9 mouse cellular contexts compared by ENCODE assay signal in the genomic region with DNA sequence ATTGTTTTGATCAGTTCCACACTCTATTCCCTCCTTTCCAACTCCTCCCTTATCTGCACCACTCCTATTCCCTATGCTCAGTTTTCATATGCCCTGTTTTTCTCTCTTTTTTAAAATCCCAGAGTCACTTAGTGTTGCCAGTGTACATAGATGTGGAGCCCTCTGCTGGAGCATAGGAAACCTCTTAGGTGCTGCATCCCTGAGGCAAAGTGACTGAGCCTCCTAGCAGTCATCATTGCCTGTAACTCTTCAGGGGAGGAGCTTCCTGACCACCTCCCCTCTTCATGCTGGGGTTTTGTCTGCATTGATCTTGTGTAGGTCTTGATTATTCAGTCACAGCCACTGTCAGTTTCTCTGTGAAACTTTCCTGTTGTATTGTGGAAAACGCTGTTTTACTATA. TPM values are rescaled to one million over a fixed set of nuclear protein-coding genes. Genes with fewer than 3 reads are reported as not detected.
DNase-seq lines count a peak whose midpoint lies in the region; ATAC-seq lines count a peak whose summit lies in the region.
"Had no signal": no experiment of that assay in that cellular context is flagged by ENCODE, and none has a peak within 500 bp of the region (broad histone marks: within the 10 kb centered on the region; RNA-seq: fewer than 3 reads in every experiment).

No protein-coding gene starts in this region.

- H3K36me3 ChIP-seq in kidney, embryonic 14.5 days (ENCODE audit: control insufficient read depth, insufficient read depth, low read length): peaks cover 3% of the 10 kb centered on the region; the same call in 1 of the 2 replicates
- H3K36me3 ChIP-seq in megakaryocyte, embryonic 14.5 days (replicated peaks; ENCODE audit: low read length): peaks cover 60% of the 10 kb centered on the region

- intact Hi-C loops in gastrocnemius, postnatal 36 days (cut with DNase I): loop anchor here (5.0 kb wide), 1 partner anchor 96 kb away; no protein-coding TSS in a partner anchor

- no peak overlapping the region for H3K27ac ChIP-seq in kidney, embryonic 14.5 days (ENCODE audit: low read depth, low read length)
- H3K27ac ChIP-seq: limb, embryonic 12.5 days had no signal

- H3K9me3 ChIP-seq in kidney, embryonic 14.5 days (ENCODE audit: control insufficient read depth, low read length): no peaks in the 10 kb centered on the region
- H3K9me3 ChIP-seq in megakaryocyte, embryonic 14.5 days: no peaks in the 10 kb centered on the region
- H3K9me3 ChIP-seq: limb, embryonic 12.5 days had no signal

- DNase-seq in gastrocnemius, adult 18-20 months (ENCODE audit: low spot score): peak; percentile 19
- no peak for DNase-seq in gastrocnemius, postnatal 36 days
- DNase-seq in 3134 (ENCODE audit: extremely low read depth, insufficient read length, low spot score): peak; percentile 20
- DNase-seq in R1 (ENCODE audit: low read depth, low spot score): peak; percentile 70
- peak; percentile 35 for DNase-seq in fibroblast of lung, adult 2 months (ENCODE audit: low read depth)
- no peak for DNase-seq in ovary, postnatal 36 days (ENCODE audit: low spot score)

- no peaks in the 10 kb centered on the region for H3K27me3 ChIP-seq in kidney, embryonic 14.5 days (ENCODE audit: control insufficient read depth, insufficient read depth, low read length)
- no peaks in the 10 kb centered on the region for H3K27me3 ChIP-seq in megakaryocyte, embryonic 14.5 days (replicated peaks)
- H3K27me3 ChIP-seq: limb, embryonic 12.5 days had no signal

- no peak overlapping the region for H3K4me3 ChIP-seq in kidney, embryonic 14.5 days (ENCODE audit: low read length)
- peak overlapping the region; percentile 70 for H3K4me3 ChIP-seq in megakaryocyte, embryonic 14.5 days (replicated peaks)
- H3K4me3 ChIP-seq: limb, embryonic 12.5 days had no signal

- H3K4me1 ChIP-seq in kidney, embryonic 14.5 days (ENCODE audit: control insufficient read depth, insufficient read depth, low read length): no peaks in the 10 kb centered on the region
- H3K4me1 ChIP-seq in megakaryocyte, embryonic 14.5 days: peaks cover 41% of the 10 kb centered on the region
- H3K4me1 ChIP-seq: limb, embryonic 12.5 days had no signal

- peak; percentile 77; the same call in 1 of the 2 replicates for ATAC-seq in kidney, embryonic 14.5 days (ENCODE audit: low FRiP score, low TSS enrichment)

- WGBS in kidney, embryonic 14.5 days: 79% methylated on average over 1 of the region's 1 CpGs

- H3K9ac ChIP-seq in kidney, embryonic 14.5 days (ENCODE audit: low read depth, low read length): no peak overlapping the region
- H3K9ac ChIP-seq: limb, embryonic 12.5 days had no signal

- no peak overlapping the region for H3K4me2 ChIP-seq in kidney, embryonic 14.5 days (replicated peaks; ENCODE audit: low read depth, low read length)
- H3K4me2 ChIP-seq: limb, embryonic 12.5 days had no signal

RNA-seq across cellular contexts. Expression of gene Lyst, which starts 22.7 kb away (rescaled TPM):
- total RNA-seq in gastrocnemius, adult 18-20 months (2021): 1 to 10 TPM; 3.6 to 4.3 TPM
- total RNA-seq in gastrocnemius, postnatal 36 days (2021): 1 to 10 TPM; 4.9 to 5.7 TPM
- 4.1 and 6.8 TPM in 2 replicates for polyA plus RNA-seq in kidney, embryonic 14.5 days (2014; fragmentation: Nextera tagmentation; extraction: Ambion mirVana)
- polyA plus RNA-seq in megakaryocyte, embryonic 14.5 days (2012; ENCODE audit: insufficient read depth, low replicate concordance): 0.91 and 0.93 TPM in 2 replicates

Comparison
In these comparisons a context has a peak if more than half of its experiments do, and no peak if none do; other contexts are left out.
1. DNase-seq: peak in gastrocnemius, adult 18-20 months (single experiment), 3134 (single experiment), R1 (single experiment) and fibroblast of lung, adult 2 months (single experiment); none in gastrocnemius, postnatal 36 days (0 of 2) and ovary, postnatal 36 days (single experiment).